Mouse (Mus musculus) bone marrow macrophage, adult 2 months (primary cell): Measurements from ENCODE around the gene Slc6a1.

Experiments used
- CTCF ChIP-seq: IDR thresholded peaks from 2 replicates; pipeline ENCODE4 v1.5.1; 2012; ENCODE audit warnings: low read depth, mild to moderate bottlenecking, low read length, moderate library complexity
- POLR2A ChIP-seq: IDR thresholded peaks from 2 replicates; pipeline ENCODE4 v1.6.1; 2012; ENCODE audit warnings: mild to moderate bottlenecking, low read depth, low read length, borderline replicate concordance

DNA sequence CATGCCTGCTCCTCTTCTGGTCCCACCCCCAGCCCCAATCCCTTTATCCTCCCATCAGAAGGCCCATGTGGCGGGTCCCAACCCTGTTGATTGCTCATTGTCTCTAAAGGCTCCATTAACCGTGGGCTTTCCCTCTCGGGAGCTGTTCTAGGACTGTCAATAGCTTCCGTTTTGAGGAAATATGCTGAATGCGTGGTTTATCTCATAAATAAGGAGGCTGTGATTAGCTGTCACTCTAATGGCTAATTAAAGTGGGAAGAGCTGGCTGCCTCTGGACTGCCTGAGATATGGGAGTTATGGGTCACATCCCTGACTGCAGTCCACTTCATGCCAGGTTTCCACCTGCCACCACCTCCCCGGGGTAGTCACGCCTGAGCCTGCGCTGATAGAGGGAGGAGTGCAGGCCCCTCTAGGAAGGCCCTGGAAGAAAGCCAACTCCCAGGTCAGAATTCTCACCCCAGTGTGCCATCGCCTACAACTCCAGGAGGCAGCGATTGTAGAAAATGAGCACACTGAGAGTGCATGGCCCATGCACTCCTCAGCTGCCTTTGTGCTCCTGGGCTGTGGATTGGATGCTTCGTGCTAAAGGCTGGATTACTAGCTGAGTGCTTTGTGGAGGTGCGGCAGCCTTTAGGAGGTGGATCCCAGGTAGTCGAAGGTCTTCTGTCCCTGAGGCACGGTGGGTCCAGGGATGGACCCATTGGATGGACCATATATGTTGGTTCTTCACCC lies 8.3 kb upstream of the Slc6a1 start:
- TF ChIP-seq CTCF (no peak), POLR2A (no peak)
